Mouse (Mus musculus) embryo, embryonic 10 days (tissue): Measurements from ENCODE around the gene Vmn1r27.

Experiments
- DNase-seq: peaks from one replicate; pipeline ENCODE4 v3.0.0-alpha.2; 2015; ENCODE audit warnings: low spot score

Vmn1r27 gene

DNA sequence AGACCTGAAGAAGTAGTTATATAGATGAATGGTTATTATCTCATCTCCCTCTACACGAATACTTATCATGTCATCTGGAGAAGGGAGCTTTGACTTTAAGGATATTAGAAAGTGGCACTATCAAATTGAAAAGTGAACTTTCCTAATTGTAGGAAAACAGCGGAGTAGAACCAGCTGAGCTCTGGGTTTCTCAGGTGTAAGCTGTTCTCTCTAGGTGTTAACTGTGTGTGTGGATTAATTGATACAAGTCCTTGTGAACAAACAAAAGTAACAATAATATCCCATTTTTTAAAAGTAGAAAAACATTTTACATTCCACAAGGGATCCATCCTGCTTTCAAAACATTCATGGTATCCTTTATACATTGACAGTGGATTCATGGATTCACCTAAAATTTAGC is at the start of gene Vmn1r27:
Vmn1r27 (minus strand) TSS at position 101 of the 400 bp plus-strand sequence.
- DNase-seq = no peak

DNA sequence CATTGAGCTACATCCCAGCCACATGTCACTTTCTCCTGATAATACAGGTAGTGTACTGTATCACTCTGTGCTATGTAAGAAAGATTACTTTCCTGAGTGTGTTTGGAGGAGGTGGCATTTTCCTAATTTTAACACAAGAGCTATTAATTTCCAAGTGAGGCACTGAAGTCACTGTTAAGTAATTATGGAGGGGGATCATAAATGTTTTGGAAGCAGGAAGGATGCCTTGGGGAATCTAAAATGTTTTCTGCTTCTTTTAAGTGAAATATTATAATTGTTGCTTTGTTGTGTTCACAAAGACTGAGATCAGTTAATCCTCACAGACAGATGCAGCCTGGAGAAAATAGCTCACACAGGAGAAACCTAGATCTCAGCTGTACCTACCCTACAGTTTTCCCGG is 43.1 kb upstream of the Vmn1r27 start, which contains the start of gene Vmn1r28:
Vmn1r28 (plus strand) TSS at position 301 of the 400 bp plus-strand sequence.
- no peak for DNase-seq

DNA sequence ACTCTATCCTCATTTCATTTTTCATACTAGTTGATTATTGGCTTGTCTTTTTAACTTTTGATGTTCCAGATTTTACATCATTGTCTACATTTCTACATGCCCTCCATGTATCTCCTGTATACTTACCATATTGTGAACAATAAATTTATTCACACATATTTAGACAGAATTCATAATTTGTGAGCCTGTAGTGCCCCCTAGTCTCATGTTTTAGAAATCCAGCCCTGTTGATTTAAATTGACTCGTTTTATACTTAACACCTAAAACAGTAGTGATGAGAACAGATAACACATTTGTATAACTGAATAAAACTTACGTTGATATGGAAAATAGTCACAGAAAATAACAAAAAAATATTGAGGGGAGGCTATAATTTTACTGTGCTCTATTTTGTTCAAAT is 2.5 kb downstream of the Vmn1r27 start:
- DNase-seq = no peak
